Mouse (Mus musculus) C2C12 (cell line): ENCODE results near the gene Canx. TPM values are rescaled to one million over a fixed set of nuclear protein-coding genes. Genes with fewer than 3 reads are reported as not detected.
"Not testable (repeated sequence)": the region's sequence is repeated elsewhere in the genome, so short reads cannot be mapped to it uniquely, and the experiment has no call there.

Experiments
- H3K27me3 ChIP-seq: one replicate; pipeline ENCODE4 v1.6.1; 2011; ENCODE audit not compliant: control insufficient read depth, insufficient read depth, insufficient read length
- H3K36me3 ChIP-seq: one replicate; pipeline ENCODE4 v1.6.1; 2011; ENCODE audit not compliant: control insufficient read depth, insufficient read depth
- H3K4me3 ChIP-seq: one replicate; pipeline ENCODE4 v1.5.1; 2011; ENCODE audit warnings: mild to moderate bottlenecking, control low read depth; ENCODE audit not compliant: poor library complexity, insufficient read depth, severe bottlenecking
- H3K79me2 ChIP-seq: one replicate; pipeline ENCODE4 v1.6.1; 2011; ENCODE audit not compliant: control insufficient read depth, insufficient read depth
- H3K79me3 ChIP-seq: one replicate; pipeline ENCODE4 v1.6.1; 2011; ENCODE audit warnings: low read depth, control low read depth
- H3ac ChIP-seq: one replicate; pipeline ENCODE3; 2011; ENCODE audit warnings: low read depth; ENCODE audit not compliant: control insufficient read depth, insufficient read length
- CEBPB ChIP-seq: IDR thresholded peaks from one replicate; pipeline ENCODE4 v1.6.1; 2011; ENCODE audit warnings: low read depth, mild to moderate bottlenecking, control low read depth, moderate library complexity
- CTCF ChIP-seq: IDR thresholded peaks from one replicate; pipeline ENCODE4 v1.5.1; 2011; ENCODE audit not compliant: control insufficient read depth, insufficient read depth, insufficient read length
- FOSL1 ChIP-seq: IDR thresholded peaks from one replicate; pipeline ENCODE4 v1.8.0; 2011; ENCODE audit warnings: mild to moderate bottlenecking, low read length; ENCODE audit not compliant: poor library complexity, insufficient read depth, severe bottlenecking
- MAX ChIP-seq: IDR thresholded peaks from one replicate; pipeline ENCODE4 v1.6.1; 2011; ENCODE audit warnings: mild to moderate bottlenecking, control low read depth
- MYOD1 ChIP-seq: IDR thresholded peaks from one replicate; pipeline ENCODE4 v1.6.1; 2011; ENCODE audit warnings: low read depth; ENCODE audit not compliant: control insufficient read depth, insufficient read length
- MYOG ChIP-seq: IDR thresholded peaks from one replicate; pipeline ENCODE4 v1.6.1; 2011; ENCODE audit not compliant: control insufficient read depth, insufficient read length; ENCODE audit errors: extremely low read depth
- USF1 ChIP-seq: IDR thresholded peaks from one replicate; pipeline ENCODE4 v1.6.1; 2011; ENCODE audit warnings: low read depth, mild to moderate bottlenecking, control low read depth, moderate library complexity
- polyA plus RNA-seq: library from polyadenylated mRNA; unstranded; fragments of >200 nt; fragmentation: generic; extraction: Trizol; gene quantifications from one replicate; pipeline ENCODE4 v1.2.1, GENCODE M21; 2012; ENCODE audit warnings: missing spikeins

Canx gene
- polyA plus RNA-seq, 1 experiment: 144 TPM

DNA sequence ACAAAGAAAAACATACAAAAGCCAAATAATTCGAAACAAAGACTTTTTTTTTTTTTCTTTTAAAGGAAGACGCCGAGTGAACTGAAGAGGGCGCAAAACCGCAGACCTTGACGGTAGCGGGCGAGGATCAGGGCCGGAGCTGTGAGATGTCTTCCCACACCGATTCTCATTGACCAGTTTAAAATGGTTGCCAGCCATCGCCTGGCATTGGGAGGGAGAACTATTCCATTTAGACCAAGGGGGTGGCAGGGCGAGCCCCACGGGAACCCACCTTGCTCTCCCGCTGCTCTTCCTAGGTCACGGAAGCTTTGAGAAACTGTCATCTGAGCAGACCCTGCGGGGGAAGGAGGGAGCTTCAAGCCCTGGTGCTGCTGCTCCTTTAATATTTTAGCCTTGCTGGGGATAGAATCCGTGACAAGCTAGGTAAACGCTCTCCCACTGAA, 45.9 kb upstream of the Canx start:
- Histone ChIP-seq H3K4me3 (no peak overlapping the region), H3K79me3 (no peaks in the 10 kb centered on the region), H3ac (peak overlapping the region; percentile 20), H3K27me3 (no peaks in the 10 kb centered on the region), H3K36me3 (no peaks in the 10 kb centered on the region), H3K79me2 (no peaks in the 10 kb centered on the region)
- TF ChIP-seq CEBPB (no peak), FOSL1 (no peak), USF1 (no peak)

DNA sequence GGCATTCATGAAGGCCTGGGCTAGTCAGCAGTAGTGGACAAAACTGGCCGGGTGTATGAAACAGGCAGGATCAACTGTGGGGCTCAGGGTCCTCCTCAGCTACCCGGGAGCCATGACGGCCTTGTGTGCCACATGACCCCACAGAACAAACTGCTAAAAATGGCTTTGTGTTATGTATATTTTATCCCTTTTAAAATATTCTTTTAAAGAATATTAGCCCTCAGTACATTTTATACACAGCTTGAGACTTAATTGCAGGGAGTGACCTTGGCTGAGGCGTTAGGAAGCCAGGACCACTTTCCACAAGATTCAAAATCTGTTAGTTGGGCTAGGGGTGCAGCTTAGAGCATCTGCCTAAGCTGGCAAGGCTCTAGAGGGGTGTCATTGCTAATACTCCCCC, 45.5 kb upstream of the Canx start:
- Histone ChIP-seq H3K79me2 (no peaks in the 10 kb centered on the region), H3K4me3 (no peak overlapping the region), H3K27me3 (no peaks in the 10 kb centered on the region), H3K79me3 (no peaks in the 10 kb centered on the region), H3ac (no peak overlapping the region), H3K36me3 (no peaks in the 10 kb centered on the region)
- TF ChIP-seq CEBPB: no peak
- no peak for TF ChIP-seq MYOG
- no peak for TF ChIP-seq FOSL1
- TF ChIP-seq MYOD1: no peak
- TF ChIP-seq USF1: no peak
- no peak for TF ChIP-seq MAX
- TF ChIP-seq CTCF: no peak

DNA sequence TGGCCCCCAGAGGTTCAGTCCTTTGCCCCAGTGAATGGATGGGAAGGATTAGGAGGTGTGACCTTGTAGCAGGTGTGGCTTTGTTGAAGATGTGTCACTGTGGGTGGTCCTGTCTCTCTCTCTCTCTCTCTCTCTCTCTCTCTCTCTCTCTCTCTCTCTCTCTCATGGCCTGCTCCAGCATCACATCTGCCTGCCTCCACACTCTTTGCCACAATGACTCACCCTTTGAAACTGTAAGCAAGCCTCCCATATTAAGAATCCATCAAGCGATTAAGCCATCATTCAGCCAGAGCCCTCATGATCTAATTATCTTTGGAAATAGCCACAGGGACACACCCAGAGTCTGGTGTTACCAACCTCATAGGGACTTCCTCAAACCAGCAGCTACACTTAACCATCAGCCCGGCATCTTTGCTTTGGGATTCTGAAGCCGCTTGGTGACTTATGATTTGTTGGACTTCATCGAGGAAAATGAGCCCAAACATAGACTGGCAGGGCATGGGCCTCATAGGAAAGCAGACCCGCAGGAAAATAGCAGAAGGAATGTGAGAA, 44.0 kb upstream of the Canx start:
- H3K4me3 ChIP-seq: no peak overlapping the region
- no peaks in the 10 kb centered on the region for H3K27me3 ChIP-seq
- TF ChIP-seq CEBPB (no peak), USF1 (no peak), MYOD1 (peak; percentile 55), CTCF (no peak), FOSL1 (peak; percentile 53), MYOG (no peak), MAX (peak; percentile 45)
- H3K36me3 ChIP-seq: no peaks in the 10 kb centered on the region
- no peaks in the 10 kb centered on the region for H3K79me3 ChIP-seq
- H3ac ChIP-seq: no peak overlapping the region
- no peaks in the 10 kb centered on the region for H3K79me2 ChIP-seq

DNA sequence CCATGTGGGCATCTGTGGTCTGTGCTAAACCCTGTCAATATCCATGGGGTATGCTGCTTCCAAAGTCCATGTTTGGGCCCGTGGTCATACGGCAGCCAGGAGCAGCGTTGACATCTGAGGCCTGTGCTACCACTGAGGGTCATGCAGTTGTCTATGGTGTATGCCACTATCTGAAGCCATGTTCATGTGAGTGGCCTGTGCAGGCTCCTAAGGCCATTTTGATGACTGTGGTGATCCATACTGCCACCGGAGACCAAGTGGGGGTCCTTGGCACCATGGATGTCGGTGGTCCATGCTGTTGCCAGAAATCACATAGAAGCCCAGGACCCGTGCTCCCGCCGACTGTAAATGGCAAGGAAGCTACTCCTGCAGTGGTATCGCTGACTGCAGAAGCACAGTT, 42.1 kb upstream of the Canx start:
- no peak for TF ChIP-seq FOSL1
- no peak for TF ChIP-seq CEBPB
- no peak for TF ChIP-seq MYOG
- TF ChIP-seq MYOD1: no peak
- no peak for TF ChIP-seq CTCF
- TF ChIP-seq USF1: no peak
- no peak for TF ChIP-seq MAX
- no peaks in the 10 kb centered on the region for H3K36me3 ChIP-seq
- no peaks in the 10 kb centered on the region for H3K79me2 ChIP-seq
- H3K79me3 ChIP-seq: no peaks in the 10 kb centered on the region
- H3K4me3 ChIP-seq: no peak overlapping the region
- no peak overlapping the region for H3ac ChIP-seq
- H3K27me3 ChIP-seq: no peaks in the 10 kb centered on the region

DNA sequence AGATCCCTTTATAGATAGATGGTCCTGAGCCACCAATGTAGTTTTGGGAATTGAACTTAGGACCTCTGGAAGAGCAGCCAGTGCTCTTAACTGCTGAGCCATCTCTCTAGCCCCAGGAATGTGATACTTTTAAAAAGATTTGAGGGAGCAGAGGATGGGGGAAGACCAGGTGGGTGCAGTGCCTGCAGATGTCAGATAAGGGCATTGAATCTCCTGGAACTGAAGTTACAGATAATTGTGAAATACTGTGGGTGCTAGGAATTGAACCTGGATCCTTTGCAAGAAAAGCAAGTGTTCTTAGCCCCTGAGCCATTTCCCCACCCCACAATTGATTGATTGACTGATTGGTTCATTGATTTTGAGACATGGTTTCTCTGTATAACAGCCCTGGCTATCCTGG, 39.8 kb upstream of the Canx start:
- H3ac ChIP-seq: no peak overlapping the region
- TF ChIP-seq MYOG (no peak), MYOD1 (no peak)
- no peaks in the 10 kb centered on the region for H3K79me2 ChIP-seq
- no peak overlapping the region for H3K4me3 ChIP-seq
- peaks cover 3% of the 10 kb centered on the region for H3K27me3 ChIP-seq
- H3K36me3 ChIP-seq: no peaks in the 10 kb centered on the region
- no peaks in the 10 kb centered on the region for H3K79me3 ChIP-seq

DNA sequence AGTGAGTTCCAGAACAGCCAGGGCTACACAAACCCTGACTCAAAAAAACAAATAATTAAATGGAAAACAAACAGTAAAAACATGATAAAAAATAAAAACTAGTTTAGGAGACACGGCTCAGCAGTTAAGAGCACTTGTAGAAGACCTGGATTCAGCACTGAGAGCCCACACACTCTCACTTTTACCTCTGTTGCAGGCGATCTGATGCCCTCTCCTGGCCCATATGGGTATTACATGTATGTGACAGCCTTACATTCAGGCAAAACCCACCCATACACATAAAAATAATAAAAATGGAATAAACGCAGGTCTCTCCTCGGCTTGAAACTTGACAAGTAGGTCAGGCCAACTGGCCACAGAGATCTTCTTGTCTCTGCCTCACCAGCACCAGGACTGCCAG, 39.1 kb upstream of the Canx start:
- H3ac ChIP-seq: no peak overlapping the region
- TF ChIP-seq CTCF (peak; percentile 41), MAX (no peak)
- no peak overlapping the region for H3K4me3 ChIP-seq
- H3K79me2 ChIP-seq: no peaks in the 10 kb centered on the region
- peaks cover 4% of the 10 kb centered on the region for H3K27me3 ChIP-seq
- no peaks in the 10 kb centered on the region for H3K36me3 ChIP-seq
- no peaks in the 10 kb centered on the region for H3K79me3 ChIP-seq

DNA sequence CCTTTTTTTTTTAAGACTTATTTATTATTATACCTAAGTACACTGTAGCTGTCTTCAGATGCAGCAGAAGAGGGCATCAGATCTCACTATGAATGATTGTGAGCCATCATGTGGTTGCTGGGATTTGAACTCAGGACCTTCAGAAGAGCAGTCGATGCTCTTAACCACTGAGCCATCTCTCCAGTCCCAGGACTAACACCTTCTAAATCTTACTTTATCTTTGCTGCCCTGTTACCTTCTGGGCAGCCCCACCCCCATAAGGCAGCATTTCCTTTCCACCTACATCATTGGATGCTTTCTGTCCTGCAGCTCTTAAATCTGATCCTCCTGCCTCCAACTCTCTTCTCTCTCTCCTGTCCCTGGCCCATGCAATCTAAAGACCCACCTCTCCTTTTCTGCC, 35.8 kb upstream of the Canx start:
- not testable (repeated sequence) for H3K79me3 ChIP-seq, H3ac ChIP-seq, H3K79me2 ChIP-seq, H3K4me3 ChIP-seq, H3K36me3 ChIP-seq
- H3K27me3 ChIP-seq: peaks cover 34% of the 10 kb centered on the region
